Mouse (Mus musculus): Measurements from ENCODE around the gene Zbtb38.

GRCm38 (mm10) chr9:96721163-96721799 is 31.4 kb downstream of the Zbtb38 start:
- no peak for TF ChIP-seq CTCF (IDR thresholded peaks at IDR 0.05; ENCODE audit: low read depth, low read length)
- TF ChIP-seq POLR2A (IDR thresholded peaks at IDR 0.05; ENCODE audit: insufficient read depth, low read length): no peak

Data from ES-Bruce4 (cell line).